Mouse (Mus musculus) urinary bladder, postnatal 14 days (tissue): ENCODE measurements around the gene Enkd1.

Experiments used
- DNase-seq: peaks from one replicate; pipeline ENCODE4 v3.0.0; 2021; ENCODE audit warnings: low spot score

Gene Enkd1

GRCm38 (mm10) chr8:105657641-105658040 is 50.4 kb downstream of the Enkd1 start:
- no peak for DNase-seq
